Mouse (Mus musculus) embryo, embryonic 11.5 days (tissue): ENCODE measurements around the gene Hist1h4h.
A peak's percentile ranks its signal among the peaks of the same experiment; 100 is the strongest.
"Not testable (repeated sequence)": the region's sequence is repeated elsewhere in the genome, so short reads cannot be mapped to it uniquely, and the experiment has no call there.

Experiments
- DNase-seq: peaks from one replicate; pipeline ENCODE4 v3.0.0-alpha.2; 2012; ENCODE audit warnings: low read depth, low spot score

Hist1h4h gene

DNA sequence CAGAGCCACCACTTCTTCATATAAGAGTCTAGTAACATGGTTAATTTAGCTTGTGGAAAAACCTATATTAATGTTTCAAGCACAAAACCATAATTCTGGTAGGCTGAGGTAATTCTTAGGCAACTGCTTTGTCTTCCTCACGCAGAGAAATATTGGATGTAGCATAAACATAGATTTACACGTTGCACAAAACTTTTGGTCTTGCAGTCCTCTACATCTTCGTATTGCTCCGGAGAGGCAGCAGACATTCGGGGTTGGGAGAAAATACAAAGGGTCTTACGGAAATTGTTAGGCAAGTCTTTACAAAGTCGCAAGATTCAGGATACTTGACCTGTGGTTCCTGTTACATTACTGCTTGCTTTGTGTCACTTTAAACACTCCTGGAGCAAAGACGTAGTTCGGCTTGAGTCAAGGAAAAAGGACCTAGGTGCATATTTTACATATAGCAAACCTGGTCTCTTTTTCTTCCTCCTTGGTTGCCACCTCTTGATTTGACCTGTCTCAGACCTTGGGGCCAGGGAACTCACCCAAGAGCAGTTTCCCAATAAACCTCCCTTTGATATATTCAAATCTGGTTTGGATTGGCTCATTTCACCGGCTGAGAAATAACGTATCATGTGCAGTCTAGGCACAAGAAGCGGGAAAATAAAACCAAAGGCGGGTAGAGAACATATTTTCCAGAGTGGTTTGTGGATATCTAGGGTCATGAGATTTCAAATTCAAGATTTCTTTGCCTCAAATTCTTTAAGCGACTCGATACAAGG lies 3.7 kb downstream of the Hist1h4h start:
- no peak for DNase-seq

DNA sequence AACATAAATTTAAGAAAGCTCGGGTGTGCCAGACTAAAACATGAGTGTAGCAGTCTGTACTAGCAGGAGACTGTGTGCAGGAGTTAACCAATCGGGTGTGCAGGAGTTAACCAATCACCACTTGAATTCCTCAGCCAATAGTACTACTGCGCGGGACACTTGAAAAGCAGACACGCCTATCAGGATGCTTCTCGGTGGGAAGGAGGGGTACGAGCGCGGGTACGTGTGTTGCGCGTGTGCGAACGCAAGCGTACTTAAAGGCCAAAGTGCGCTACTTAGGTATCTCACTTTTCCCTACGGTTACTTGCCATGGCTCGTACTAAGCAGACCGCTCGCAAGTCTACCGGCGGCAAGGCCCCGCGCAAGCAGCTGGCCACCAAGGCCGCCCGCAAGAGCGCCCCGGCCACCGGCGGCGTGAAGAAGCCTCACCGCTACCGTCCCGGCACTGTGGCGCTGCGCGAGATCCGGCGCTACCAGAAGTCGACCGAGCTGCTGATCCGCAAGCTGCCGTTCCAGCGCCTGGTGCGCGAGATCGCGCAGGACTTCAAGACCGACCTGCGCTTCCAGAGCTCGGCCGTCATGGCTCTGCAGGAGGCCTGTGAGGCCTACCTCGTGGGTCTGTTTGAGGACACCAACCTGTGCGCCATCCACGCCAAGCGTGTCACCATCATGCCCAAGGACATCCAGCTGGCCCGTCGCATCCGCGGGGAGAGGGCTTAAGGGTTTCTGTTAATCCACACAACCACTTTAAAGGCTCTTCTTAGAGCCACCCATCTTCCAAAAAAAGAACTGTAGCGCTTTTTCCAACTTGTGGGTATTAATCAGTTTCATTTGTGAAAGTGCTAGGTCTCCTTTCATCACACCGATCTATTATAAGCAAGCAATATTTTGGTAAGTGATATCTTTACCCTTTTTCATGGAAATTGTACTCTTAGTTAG lies 4.6 kb downstream of the Hist1h4h start, which contains the start of gene Hist1h3g:
TSS of gene Hist1h3g (plus strand) at position 286 of the 939 bp plus-strand sequence.
- not testable (repeated sequence) for DNase-seq

DNA sequence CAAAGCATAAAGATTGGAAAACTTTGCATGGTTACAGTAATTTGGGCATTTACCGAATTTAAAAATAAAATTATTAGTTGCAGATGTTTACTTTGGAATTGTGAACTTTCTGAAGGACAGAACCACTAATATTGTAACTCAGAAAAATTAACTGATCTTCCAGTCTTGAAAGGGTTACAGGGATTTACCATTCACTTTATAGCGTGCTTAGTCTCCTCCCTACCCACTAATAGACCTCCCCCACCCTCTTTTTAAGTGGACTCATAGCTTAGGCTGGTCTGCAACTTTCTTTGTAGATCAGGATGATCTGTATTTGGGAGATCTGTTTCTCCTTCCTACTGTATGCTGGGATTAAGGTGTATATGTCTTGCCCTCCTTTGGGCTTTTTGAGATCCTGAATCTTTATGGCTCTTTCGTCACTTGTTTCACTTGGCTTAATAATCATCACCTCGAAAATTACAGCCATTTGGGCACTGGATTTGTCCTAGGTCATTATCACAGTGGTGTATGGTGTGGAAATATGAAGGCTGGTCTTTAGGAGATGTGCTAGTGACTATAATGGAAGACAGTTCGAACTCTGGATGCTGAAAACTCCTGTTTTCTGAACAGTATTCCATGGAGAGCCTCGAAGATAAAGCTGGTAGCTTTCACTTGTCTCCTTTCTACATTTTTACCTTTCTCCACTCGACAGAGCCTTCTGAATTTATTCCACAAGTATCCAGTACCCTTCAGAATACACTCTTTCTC lies 5.4 kb downstream of the Hist1h4h start:
- DNase-seq = no peak

DNA sequence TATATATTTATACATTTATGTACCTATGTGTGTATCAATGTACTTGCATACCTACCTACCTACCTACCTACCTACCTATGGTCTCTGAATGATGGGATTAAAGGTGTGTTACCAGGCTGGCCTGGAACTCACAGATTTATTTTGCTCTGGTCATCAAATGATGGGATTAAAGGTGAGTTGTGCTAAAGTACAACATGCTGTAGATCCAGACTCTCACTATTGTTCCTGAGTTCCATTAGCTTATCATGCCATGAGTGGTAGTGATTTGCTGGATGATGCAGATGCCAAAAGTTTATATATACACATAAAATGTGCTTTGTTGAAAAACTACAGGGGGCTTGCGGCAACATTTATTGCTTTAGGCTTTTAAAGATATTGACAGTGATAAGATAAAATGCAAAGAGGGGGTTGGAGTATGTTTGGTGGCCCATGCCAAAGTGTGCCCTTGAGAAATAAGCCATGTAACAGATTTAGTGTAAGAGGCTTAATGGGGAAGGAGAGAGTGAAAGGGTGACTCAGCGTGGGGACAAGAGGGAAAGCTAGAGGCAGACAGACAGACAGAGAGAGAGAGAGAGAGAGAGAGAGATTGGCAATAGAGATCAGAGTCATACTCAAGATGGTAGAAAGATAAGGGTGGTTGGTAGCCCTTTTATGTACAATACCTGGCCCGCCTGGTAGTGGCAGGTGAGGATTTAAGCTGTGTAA lies 6.3 kb downstream of the Hist1h4h start:
- DNase-seq = no peak

DNA sequence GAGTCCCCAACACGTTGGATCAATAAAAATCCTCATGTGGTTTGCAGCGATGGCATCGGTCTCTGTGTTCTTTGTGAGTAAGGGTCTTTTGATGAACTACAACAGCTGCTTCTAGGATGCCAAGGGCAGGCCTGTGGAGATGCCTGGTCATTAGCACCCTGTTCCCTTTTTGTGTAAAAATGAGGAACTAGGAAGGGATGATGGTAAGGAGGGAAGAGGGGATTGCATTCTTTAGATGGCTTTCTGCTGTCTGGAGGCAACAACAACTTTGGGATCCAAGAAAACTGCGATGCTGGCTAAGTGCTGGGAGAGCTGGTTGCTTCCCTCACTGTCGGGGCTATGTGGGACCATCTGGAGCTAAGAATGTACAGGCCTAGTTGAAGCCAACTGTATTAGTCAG lies 7.4 kb downstream of the Hist1h4h start:
- no peak for DNase-seq

DNA sequence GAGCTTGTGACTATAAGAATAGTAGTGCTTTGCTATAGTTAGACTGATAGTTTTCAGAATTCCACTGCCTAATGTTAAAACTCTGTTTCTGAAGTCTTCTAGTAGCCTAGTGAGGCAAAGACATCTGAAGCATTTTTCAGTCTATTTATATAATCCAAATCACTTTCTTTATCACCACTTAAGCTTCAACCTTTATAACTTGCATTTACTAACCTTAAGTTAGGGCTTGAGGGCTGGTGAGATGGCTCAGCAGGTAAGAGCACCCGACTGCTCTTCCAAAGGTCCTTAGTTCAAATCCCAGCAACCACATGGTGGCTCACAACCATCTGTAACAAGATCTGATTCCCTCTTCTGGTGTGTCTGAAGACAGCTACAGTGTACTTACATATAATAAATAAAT lies 9.0 kb downstream of the Hist1h4h start:
- DNase-seq = not testable (repeated sequence)

DNA sequence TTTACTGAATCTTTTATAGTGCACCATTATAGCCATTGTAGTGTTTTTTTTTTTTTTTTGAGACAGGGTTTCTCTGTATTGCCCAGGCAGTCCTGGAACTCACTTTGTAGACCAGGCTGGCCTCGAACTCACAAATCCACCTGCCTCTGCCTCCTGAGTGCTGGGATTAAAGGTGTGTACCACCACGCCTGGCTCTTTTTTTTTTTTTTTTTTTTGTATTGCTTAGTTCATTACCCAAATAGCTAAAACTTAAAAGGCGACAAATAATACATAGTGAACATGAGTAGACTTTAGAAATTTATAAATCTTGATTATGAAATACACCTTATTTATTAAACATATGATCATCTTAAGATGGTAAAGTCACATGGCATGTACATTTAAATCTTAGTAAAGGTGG lies 10.6 kb downstream of the Hist1h4h start:
- DNase-seq = no peak

DNA sequence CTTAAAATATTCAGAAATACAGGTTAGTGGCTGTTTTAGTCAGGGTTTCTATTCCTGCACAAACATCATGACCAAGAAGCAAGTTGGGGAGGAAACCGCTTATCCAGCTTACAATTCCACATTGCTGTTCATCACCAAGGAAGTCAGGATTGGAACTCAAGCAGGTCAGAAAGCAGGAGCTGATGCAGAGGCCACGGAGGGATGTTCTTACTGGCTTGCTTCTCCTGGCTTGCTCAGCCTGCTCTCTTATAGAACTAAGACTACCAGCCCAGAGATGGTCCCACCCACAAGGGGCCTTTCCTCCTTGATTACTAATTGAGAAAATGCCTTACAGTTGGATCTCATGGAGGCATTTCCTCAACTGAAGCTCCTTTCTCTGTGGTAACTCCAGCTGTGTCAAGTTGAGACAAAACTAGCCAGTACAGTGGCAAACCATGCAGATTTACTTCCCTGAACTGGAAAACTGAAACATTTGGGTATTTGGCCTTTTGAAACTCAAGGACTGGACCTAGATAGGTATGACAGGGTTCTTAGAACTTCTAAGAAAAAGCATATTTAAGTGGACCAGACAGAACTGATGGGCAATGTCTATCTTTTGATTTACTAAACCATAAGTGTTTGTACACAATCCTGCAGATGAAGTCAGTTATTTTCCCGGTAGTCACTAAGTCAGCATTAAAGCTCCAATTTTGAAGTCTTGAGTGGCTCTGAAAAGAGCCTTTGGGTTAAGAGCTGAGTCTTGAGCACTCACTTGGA lies 11.6 kb downstream of the Hist1h4h start:
- not testable (repeated sequence) for DNase-seq

DNA sequence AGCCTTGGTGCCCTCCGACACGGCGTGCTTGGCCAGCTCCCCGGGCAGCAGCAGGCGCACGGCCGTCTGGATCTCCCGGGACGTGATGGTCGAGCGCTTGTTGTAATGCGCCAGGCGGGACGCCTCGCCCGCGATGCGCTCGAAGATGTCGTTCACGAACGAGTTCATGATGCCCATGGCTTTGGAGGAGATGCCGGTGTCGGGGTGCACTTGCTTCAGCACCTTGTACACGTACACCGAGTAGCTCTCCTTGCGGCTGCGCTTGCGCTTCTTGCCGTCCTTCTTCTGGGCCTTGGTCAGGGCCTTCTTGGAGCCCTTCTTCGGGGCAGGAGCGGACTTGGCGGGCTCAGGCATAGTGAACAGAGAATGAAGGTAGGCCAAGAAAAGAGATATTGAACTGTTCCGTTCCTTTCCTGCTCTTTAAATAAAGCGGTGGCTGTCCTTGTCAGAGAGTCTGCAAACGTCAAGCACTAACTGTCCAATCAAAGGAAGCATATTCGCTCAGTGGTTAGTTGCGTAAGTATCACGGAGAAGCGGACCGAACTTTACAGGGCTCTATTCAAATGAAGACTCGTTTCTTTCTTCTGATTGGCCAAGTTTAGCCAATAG lies 12.3 kb downstream of the Hist1h4h start, which contains the start of gene Hist1h2bh:
TSS of gene Hist1h2bh (minus strand) at position 394 of the 609 bp plus-strand sequence.
- DNase-seq = peak; percentile 80

DNA sequence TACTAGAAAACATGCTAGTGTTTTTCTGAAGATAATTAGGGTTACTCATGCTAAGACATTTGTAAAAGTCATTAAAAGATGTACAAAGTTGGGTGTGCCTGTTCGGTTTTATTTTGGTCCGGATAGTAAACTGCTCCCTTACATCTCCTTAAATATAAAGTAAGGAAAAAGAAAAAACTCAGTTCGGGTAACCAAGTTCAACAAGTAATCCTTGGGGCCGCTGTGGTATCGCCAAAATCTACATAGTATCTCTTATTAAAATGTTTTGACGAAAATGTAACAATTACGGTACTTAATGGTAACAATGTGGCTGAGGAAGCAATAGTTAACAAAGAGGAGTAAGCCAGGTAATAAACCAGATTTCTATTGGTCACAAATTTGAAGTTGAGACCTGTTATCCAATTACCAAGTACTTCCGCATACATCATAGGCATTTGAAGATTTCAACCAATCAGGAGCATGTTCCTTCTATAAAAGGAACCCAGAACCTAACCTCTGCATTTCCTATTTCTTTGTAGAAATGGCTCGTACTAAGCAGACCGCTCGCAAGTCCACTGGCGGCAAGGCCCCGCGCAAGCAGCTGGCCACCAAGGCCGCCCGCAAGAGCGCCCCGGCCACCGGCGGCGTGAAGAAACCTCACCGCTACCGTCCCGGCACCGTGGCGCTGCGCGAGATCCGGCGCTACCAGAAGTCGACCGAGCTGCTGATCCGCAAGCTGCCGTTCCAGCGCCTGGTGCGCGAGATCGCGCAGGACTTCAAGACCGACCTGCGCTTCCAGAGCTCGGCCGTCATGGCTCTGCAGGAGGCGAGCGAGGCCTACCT lies 13.3 kb downstream of the Hist1h4h start, which contains the start of gene Hist1h3f:
TSS of gene Hist1h3f (plus strand) at position 88 of the 822 bp plus-strand sequence.
- peak; percentile 87 for DNase-seq

DNA sequence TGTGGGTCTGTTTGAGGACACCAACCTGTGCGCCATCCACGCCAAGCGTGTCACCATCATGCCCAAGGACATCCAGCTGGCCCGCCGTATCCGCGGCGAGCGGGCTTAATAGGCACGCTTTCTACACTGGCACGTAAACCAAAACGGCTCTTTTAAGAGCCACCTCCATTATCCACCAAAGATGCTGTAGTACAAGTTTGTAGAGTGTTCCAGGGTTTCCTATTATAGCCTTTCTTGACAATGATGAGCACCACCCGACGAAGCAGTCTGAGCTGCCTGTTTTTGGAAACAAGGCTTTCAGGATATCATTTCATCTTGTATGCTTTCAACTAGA lies 13.9 kb downstream of the Hist1h4h start:
- DNase-seq = not testable (repeated sequence)

DNA sequence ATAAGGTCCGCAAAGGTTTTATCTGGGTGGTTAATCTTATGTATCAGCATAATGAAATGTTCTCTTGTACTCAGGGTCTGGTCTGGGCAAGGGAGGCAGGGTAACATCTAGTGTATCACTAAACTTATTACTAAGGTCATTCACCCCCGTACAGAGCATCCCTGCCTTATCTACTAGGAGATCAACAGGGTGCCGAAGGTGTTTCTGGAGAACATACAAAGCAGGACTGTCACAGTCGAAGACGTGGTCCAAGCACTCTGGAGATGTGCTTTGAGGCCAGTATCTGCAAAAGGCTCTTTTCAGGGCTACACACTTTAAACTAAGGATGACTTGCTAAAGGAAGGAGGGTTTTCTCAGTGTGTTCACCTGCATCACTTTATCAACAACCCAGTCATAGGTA lies 15.8 kb downstream of the Hist1h4h start:
- DNase-seq = no peak

DNA sequence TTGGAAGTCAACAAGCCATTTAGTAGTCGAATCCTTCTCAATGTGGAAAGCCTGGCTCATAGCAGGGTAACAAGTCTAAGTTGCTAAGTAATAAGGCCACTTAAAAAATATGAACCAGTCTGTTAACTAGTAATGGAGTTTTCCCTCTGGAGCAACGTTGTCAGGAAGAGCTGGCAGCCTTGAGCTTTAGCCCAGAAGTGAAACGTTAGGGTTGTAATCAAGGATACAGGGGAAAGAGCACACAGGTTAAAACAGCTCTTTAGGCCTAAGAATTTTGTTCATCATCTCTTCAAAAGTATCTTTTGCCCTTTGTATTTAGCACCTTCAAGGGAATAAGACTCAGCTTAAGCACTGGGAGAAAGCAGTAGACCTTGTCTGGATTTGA lies 19.9 kb downstream of the Hist1h4h start:
- DNase-seq = no peak

DNA sequence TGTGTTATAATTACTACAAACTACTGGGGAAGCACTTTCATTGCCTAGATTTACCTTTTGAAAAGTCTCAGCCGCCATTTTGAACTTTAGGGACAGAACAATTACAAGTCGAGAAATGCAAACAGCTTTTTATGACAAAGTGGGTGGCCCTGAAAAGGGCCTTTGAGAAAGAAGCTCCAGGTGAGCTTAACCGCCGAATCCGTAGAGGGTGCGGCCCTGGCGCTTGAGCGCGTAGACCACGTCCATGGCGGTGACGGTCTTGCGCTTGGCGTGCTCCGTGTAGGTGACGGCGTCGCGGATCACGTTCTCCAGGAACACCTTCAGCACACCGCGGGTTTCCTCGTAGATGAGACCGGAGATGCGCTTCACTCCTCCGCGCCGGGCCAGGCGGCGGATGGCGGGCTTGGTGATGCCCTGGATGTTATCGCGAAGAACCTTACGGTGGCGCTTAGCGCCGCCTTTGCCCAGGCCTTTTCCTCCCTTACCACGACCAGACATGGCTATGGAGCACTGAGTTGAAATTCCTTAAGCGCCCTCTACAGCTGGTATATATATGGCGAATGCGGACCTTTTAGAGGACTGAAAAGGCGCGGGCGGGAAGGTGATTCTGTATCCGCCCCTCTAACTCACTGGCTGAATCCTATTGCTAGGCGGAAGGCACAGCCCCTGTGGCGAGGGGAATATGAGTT lies 20.4 kb downstream of the Hist1h4h start, which contains the start of gene Hist1h4f:
TSS of gene Hist1h4f (minus strand) at position 503 of the 689 bp plus-strand sequence.
- peak; percentile 92 for DNase-seq

DNA sequence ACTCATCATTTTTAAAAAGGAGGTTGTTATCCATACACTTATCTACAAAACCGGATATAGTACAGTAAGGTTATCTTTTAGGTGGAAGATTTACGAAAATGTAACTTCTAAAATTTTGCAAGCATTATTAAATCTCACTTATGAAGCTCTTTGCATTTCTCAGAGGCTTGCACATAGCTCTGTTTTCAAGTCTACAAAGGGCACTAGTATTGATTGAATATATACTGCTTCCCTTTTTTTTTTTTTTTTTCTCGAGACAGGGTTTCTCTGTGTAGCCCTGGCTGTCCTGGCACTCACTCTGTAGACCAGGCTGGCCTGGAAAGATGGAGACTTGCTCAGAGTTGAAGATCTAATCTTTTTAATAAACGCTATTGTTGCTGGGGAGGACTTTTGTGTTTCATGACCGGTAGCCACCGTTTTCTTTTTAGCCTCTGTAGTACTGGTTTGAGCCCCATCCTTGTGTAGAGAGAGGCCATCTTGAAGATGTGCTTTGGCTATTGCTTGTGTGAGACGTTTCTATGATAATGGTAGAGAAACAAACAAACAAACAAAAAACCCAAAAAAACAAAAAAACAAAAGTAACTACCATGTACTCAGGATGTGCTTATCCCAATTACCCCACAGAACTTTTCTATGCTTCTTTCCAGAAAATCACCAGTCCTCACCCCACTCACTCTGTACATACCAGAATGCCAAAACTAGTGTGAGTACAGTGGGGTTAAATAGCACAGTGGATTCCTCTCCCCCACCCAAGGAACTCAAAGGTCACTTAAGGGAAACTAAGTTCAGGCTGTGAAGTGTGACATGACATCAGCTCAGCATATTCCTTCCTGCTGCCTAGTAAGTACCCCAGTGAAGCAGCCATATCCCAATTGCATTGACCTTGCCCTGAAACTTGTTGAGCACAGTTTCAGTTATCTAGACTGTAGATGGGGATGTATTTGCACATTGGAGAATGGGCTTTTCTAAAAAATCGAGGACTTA lies 21.4 kb downstream of the Hist1h4h start:
- DNase-seq = no peak

DNA sequence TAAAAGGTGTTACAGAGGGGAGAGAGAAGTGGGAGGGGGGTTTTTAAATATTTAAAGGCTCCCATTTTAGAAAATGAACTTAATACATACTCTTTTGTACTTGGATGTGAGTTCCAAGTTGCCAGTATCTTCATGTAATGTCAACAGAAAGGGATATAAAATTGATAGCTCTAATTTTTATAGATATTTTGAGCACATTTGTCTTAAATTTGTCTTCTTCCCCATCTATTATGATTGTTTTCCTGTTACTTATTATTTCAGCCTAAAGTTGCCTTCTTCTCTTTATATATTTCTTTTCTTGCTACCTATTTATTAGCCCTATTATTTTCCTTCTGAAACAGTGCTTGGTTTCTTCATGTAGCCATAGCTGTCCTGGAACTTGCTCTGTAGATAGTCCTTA lies 22.1 kb downstream of the Hist1h4h start, which contains the start of gene Hist1h1d:
TSS of gene Hist1h1d (plus strand) at position 301 of the 400 bp plus-strand sequence.
- no peak for DNase-seq

DNA sequence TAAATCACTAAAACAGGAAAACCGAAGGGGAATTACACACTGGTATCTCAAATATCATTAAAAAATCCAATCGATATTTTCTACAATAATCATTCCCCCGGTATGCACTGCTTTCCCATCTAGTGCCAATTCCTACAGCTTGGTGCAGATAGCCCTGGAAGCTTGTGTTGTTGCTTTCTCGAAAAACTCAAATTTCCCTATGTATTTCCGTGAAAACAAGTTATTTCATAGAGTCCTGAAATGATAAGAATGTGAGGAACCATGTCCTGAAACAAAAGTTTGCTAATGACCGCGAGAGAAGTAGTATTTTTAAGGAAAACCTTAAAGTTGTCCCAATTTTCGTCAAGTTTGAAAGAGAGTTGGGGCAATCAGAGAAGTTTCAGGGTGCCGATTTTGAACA lies 23.5 kb downstream of the Hist1h4h start:
- no peak for DNase-seq
